Mouse (Mus musculus): Measurements from ENCODE around the gene Filip1l.
A peak's percentile ranks its signal among the peaks of the same experiment; 100 is the strongest.

Gene Filip1l

DNA sequence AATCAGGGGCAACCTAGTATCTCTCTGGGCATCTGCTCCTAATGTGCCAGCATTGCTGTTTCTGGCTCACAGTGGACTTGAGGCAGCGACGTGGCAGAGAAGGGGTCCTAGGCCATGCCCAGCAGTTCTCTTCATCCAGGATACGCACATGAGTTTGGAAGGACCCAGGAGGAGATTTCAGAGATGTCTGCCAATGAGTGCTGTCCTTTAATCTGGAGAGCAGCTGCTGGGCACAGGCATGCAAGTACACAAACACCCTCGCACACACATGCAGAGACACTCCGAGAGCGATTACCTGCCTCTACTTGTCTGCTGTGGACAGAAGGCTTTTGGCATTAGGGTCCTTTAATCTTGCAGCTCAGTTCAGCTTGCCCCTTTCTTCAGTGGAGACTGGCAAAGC lies at the start of gene Filip1l:
Gene Filip1l, plus strand, starts transcription at position 343 of the 400 bp plus-strand sequence.
- no peak for DNase-seq

DNA sequence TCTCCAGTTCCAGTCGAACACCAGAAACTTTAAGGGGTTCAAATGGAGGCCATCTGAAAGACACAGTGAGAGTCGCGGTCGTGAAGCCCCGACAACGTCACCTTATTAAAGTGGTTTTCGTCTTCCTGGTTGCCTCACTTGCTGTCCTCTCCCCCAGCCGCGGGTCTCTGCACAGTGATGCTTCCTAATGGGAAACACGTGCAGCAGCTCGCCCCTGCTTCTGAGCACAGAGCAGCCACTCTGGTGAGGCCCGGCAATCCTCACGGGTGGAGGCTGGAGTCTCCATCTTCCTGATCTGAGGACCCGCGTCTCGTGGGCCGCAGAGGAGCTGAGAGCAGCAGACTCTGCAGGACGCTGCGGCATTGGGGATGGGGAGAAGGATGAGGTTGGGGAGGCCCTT lies 49.2 kb upstream of the Filip1l start:
- no peak for DNase-seq

DNA sequence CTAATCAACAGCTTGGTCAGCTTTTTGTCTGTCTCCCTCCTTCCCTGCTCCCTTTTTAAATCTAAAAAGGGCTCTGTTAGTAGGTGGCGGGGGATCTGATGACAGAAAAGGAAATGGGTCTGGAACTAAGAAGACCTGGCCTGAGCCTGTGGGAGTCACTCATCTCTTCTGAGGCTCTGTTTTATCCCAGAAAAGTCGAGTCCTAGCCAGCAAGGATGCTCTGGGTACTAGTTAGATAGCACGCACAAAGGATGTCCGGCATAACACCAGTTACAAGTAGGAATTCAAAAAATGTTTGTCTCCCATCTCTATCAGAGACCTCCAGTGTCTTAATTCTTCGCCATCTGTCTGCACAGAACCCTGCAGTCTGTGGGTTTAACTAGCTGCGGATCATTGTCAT lies 47.4 kb upstream of the Filip1l start:
- DNase-seq, result no peak

DNA sequence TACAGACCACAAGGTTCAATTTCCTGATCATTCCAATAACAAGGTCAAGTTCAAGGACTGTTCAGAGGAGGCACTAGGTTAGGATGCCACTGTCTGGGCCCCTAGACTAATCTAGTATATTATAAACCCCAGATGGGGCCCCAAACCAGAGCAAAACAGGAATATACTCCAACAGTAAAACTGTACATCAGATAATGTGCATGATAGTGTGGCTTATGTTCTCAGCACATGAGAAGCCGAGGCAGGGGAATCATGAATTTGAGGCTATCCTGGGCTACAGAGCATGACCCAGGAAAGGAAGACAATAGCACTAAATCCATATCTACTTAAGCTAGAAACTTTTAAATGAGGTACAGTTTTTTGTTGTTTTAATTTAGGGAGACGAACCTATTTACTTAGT lies 40.8 kb upstream of the Filip1l start:
- DNase-seq, result no peak

DNA sequence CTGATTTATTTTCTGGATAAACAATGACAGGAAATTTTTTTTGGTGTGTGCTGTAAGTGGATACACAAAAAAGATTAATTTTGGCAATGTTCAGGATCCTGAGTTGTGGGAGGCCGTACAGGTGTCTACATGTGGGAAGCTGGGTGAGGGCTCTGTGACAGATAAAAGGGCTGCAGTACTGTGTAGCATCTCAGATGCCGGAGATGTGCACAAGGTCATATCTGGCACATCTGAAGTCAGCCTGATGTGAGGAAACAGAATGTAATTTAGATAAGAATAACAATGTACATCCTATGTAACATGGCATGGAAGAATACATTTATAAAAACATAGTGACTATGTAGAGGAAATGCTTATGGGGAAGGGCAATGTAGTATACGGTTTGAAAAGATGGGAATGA lies 39.4 kb upstream of the Filip1l start:
- no peak for DNase-seq

DNA sequence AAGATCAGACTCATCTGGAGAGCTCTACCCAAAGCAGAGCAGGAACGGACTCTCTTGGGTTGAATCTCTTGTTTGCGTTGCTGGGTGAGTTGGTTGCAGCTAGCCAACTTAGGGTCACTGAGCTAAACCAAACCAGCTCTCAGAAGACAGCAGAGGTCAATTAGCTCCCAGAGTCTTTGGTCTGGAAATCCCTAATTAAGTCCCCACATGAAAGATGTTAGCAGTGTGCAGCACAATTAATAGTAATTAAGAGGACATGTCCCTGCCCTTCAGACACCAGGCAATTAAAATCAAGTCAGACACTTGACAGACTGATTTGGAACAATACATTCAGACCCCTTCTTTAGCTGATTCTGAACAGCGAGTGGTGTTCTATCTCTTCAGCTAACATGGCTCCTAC lies 38.7 kb upstream of the Filip1l start:
- no peak for DNase-seq

DNA sequence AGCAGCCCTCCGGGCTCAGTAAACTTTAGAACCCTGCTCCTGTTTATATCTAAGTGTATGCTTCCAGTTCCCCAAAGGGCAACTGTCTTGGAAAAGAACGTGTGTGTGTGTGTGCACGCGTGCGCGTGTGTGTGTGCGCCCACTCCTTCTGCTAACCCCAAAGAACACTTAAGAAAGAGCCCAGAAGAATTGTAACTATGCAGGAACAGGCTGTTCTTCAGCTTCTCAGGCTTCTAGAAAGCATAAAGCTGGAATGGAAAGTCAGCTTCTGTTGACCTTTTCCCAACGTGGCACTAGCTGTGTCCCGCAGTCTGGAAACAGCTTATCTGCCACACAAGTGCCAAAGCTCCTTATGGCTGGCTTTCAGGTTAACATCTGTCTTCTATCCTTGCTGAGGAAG lies 37.9 kb upstream of the Filip1l start:
- no peak for DNase-seq

DNA sequence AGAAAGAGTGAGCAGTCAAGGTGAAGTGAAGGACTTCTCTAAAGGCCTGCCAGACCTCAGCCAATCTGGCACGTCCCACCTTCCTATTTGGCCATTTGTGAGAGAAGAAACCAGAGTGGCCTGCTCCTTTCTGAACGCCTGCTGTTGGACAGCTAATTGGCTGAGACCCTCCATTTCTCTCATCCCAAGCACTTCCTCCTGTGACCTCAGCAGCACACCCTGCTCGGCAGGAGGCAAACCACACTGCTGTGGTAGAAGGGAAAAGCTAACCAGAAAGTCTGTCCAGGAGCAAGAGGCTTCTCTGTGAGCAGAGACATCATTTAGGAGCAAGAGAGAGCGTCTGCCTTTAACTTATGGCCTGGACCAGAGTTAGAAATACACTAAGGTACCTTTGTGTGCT lies 35.8 kb upstream of the Filip1l start:
- no peak for DNase-seq

DNA sequence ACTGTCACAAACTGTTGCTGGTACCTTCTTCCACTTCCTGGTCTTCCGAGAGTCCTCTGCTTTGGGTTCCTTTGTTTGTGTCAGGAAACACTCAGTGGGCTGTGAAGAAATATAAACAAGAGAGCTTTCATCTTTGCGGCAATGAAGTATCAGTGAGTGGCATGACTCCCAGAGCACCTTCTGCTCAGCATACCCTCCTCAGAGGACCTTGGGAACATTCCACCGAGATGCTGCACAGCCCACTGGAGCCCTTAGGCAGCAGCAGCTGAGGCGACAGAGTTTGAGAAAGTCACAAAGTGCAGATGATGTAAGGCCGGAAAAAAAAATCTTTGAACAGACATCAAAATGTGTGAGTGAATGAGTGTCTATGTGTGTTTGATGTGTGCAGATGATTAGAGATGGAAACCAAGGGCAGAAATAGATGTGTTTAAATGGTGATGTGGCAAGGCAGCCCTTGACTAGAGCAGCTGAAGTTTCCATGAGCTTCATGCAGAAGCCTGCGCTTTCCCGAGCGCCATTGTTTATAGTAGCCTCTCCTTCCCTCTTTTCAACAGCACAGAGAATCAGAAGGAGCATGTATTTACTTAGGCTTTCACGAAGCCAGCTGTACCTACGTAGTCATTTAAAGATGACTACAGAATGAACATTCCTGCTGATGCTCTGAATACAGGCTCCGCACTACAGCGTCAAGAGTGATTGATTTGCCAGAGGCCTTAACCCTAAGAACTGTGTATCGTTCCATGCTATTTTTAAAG lies 34.8 kb upstream of the Filip1l start:
- DNase-seq, result no peak

DNA sequence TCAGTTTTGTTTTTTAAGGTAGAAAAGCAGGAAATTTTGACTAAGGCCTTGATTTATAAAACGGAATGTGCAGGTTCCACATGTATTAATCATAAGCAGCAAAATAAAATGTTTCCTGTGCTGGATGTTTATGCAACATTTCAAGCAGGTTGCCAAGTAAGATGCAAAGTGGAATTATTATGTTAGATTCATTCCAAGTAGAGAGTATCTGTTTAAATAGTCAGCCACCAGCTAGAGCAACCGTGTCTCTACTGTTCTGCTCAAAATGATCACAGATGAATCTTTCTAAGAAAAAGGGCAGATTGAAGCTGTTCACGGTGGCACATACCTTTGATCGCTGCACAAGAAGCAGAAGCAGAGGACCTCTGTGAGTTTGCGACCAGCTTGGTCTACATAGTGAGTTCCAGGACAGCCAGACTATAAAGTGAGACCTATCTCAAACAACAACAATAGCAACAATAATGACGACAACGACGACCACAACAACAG lies 34.2 kb upstream of the Filip1l start:
- no peak for DNase-seq

DNA sequence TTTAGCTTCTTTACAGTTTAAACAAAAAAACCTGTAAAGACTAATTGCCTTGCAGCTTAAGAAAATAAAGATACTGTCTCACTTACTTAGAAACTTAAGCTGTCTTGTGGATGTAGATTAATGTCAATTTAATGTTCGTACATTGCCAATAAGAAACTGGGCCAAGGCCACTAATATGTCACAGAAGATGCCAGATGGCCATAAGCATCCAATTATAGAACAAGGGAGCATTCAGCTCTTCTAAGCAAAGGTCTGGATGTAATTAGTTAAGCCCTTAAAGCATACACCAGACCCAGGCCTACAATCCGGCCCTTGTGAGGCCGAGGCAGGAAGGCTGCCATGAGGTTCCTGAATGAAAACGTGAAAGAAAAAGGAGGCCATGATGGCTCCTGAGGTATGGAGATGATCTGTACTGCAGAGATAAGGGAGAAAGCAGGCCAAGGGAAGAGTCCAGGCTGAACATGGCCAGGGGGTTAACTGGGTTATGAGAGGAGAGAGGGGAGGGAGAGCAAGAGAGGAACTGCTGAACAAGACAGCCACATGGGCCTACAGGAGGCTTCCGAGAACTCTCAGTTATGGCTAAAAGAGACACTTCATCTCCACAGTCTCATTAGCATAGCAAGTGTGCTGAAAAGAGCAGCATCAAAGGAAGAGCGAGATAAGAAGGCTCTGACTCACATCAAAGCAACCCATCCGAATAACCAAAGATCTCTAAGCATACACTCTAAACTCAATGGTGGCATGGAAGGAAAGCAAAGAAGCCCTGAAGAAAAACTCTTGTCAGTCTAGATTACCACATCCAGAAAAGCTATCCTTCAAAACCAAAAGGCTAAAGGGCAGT lies 33.4 kb upstream of the Filip1l start:
- no peak for DNase-seq

DNA sequence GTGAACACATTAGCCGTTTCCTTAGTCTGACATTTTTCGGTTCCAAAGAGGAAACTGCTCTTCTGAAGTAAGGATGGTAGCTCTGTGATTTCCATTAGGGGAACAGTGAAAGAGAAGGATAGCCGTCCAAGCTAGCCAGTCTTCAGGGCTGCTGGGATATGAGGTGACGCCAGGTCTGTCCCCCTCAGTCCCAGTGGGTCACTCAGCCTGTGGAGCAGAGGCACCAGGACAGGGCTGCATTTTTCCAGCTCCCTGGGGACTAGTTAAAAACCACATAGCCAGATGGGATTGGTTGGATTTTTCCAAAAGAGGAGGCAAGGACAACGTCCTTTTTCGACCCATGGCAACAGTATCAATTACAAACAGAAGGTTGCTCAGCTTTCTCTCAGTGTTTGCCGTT lies 25.9 kb upstream of the Filip1l start:
- DNase-seq, result no peak

DNA sequence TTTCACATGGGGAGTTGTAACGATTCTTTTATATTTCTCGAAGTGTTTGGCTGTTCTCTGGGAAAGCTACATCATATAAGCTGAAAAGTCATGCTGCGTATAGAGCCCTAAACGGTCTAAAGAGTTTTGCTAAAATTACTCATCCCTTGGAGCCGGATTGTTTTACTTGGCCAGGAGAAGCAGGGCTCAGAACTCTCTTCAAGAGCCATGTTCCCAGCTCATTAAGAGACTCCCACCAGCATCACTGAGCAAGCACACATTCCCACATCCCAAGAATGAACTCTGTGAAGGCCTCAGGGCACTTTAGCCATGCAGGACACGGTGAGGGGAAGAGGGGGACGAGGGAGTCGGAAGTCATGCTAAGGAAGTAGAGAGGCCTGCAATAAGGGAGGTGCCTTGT lies 23.9 kb upstream of the Filip1l start:
- DNase-seq, result no peak

DNA sequence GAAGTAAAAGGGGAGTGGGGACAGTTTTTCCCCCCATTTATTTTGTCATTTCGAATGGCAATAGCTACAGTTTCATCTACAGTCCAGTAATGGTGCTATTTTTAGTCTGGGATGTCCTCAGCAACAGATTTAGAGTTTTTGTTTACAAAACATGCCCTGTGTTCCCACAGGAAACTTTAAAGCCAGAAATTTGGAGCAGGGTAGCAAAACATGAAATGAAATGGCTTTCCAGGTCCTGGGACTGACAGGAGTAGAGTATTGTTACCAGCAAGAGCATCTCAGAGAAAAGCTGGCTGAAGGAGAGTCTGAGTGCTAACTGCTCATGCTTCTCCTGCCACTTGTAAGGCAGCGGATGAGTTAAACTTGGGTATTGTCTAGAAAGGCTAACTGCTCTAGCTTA lies 22.8 kb upstream of the Filip1l start:
- no peak for DNase-seq

DNA sequence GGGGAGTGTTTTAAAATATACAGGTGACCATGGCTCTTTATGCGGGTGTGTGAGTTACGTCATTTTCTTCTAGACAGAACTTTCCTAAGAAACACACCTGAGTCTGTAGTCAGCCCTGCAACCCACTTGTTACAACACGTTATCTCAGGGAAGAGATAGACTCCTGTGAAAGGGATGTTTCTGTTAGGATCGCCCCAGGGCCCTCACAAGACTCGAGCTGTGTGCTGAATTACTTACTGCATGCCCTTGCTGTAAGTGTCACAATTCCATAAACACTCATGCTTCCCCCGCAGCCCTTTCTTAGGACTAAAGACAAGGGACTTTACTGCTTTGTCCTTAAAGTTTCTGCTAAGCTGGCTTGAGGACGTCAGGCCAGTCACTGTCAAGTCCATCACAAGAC lies 20.6 kb upstream of the Filip1l start:
- no peak for DNase-seq

DNA sequence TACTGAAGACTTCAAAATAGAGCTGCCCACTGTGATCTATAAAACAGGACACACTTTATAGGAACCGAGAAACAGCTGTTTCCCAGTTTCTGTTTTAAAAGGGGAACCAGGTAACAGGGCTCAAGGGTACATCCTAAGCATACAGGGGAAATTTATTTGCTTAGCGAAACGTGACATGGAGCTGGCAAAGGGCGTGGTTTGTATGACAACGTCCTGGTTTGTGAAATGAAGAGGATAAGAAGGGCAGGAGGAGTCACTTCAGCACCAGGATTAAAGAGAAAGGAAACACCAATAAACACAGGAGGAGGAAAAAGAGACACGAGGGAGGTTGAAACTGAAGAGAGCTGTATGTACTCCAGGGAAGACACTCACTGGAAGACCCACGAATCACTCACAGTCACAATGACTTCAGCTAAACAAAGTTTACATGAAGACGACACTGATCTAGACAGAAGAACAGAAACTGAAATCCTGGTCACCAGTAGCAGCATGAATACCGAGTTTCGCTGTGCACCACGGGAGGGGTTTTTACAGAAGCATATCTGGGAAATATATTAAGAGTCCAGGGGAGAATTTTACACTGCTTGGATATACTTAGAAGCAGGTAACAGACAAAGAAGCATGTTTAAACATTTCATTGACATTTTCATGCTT lies 16.0 kb upstream of the Filip1l start:
- no peak for DNase-seq

DNA sequence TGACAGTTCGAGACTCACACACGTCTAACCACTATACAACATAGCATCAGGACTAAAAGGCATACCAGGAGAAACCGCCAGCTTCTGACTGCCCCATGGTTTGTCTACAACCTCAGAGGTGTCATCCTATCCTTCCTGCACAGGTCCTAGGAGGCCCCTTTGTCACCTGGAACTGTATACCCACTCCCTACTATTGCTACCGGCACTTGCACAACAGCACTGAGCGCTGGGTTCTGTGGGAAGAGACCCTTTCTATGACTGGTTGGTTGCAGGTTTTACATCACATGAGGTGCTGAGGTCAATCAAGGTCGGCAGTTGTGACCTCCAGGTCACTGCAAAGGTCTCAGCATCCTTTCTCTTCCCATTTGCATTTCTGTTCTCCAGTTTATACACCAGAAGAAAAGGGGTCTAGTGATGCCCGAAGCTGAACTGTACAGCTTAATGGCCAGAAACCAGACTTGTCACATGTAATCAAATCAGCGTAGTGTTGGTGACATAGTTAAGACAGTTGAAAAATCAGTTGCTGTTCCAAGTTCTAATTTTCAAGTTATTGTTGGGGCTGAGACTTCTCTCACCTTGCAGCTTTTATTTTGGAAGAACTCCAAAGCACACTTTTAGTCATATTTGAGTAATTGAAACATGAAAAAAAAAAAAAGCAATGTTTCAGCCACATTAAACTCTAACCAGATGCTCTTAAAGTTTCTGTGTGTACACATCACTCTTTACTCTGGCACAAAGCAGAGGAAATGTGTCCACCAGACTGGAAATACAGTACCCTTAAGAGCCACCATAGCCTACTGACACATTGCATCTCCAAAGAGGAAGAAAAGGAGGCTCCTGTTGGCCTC lies 12.9 kb upstream of the Filip1l start:
- DNase-seq, result no peak

DNA sequence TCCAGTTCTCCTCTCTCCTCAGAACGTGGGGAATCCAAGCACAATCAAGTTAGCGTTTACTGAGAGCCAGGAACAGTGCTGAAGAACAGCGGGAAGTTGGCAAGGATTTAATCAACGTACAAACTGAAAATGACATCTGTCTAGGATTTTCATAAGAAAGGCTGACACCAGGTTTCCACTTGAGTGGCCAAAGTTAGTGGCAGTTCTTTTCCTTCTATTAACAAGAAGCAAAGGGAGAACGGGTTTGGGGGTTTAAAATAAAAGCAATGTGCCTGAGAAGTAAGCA lies 12.3 kb upstream of the Filip1l start:
- DNase-seq, result no peak

DNA sequence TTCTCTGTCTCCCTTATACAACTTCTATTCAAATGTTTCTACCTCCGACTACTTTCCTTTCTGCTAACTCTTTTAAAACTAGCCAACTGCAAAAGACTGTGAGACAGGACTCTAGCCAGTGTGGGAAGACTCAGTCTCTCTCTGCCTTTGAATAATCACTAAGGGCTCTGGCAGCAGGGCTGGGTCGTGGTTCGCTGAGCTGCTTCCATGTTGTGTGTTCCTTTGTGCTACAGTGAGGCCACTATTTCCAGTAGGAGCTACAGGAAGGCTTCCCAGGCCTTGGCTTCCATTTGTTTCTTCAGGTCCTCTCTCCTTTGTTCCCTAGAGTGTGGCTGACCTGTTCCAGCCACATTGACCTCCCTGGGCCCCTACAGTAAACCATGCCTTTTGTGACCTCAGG lies 6.6 kb upstream of the Filip1l start:
- no peak for DNase-seq

DNA sequence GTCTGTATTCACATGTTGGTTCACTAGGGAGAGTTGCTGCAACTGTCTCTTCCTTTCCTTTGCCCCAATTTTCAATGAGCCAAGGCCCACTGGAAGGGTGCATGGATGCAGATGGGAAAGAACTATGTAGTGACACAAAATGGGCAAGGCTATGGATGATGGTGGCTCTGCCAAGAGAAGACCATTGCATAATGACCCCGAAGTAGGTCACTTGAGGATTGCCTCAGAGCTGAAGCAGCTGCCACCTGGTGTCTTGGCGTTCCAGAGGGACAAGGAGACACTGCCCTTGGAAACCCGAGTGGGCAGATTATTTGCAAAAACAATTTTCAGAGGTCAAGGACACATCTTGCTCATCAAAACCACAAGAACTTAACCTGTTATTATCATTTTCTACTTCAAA lies 3.9 kb upstream of the Filip1l start:
- DNase-seq, result peak; percentile 18 to 29

DNA sequence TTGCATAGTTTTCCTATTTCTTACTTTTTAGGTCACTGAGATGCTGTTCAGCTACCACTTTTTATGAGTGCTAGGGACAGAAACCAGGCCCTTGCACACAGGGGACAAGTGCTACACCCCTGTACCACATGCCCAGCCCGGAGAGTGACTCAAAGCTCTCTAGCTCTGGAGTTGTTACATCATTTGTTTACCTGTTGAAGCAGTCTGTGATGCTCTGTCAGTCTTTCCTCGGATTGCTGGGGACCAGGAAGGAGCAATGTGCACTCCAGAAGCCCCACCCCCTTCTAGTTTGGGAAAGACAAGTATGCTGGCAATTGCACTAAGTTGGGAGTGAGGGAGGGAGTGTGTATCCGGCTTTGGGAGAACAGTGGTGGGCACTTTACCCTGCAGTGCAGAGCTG lies 3.2 kb upstream of the Filip1l start:
- no peak for DNase-seq

DNA sequence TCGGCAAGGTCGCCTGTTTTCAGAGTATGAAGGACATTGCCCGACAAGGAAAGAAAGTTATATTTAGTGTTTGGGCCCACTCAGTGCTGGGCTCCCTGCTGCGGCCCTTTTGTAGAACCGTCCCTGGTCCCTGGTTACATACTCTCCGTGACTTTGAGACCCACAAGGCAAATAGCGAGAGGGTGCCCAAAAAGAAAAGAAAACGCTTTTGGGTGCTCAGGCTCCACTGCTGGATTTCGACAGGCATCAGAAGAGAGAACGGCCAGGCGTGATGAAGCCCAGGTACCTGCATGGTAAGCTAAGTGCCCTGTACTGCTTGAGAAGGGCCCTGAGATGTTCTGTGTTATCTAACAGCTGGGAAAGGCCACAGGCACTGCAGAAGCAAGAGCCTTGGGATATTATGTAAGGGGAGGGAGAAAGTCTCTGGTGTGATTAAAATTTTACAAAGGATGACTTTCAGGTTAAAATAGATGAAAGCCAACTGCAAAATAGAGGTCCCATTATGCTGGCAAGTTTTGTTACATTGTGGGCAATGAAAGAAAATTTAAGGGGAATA lies 351 bp downstream of the Filip1l start:
- no peak for DNase-seq

DNA sequence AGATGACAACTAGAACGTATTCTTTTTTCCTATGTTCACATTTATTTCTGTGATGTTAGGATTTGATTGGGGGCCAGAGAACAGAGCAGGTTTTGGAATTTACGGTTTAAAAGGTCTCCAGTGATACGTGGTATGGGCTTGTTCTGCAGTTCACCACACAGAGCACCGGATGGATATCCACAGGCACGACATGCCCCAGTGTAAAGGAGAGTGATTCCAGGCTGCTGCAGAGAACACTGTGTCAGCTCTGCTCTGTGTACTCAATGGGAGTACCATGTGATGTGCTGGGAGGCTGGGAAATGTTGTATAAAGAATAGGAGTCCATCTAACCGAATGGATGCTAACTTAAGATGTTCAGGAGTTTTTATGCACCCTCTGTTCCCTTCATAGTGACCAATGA lies 1.0 kb downstream of the Filip1l start:
- DNase-seq, result no peak
